Mouse (Mus musculus) frontal cortex, postnatal 25 days (tissue): ENCODE results near the gene Rcn1.

Experiments
- DNase-seq, 2 experiments: peaks; one replicate each; pipeline ENCODE4 v3.0.0; 2022; ENCODE audit warnings: low spot score in 2 of 2

Gene Rcn1

GRCm38 (mm10) chr2:105399085-105399891 is at the start of gene Rcn1:
TSS of gene Rcn1 (minus strand) at chr2:105399319.
- DNase-seq = peak; percentile 7 to 17

DNA sequence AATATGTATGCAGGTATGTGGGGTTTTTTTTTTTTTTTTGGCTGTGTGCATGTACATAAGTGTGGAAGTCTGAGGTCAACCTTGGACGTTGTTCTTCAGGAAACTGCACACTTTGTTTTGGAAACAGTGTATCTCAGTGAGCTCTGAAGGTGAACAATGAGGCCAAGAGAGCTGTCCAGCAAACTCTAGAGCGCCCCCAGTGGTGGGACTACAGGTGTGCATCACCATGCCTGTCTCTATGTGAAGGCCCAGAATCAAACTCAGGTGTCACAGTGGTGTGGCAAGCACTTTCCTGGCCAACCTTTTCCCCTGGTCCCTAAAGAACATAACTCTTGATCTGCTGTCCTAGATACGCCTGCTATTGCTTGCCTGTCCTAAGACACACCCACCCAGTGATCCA is 45.0 kb upstream of the Rcn1 start:
- no peak for DNase-seq

DNA sequence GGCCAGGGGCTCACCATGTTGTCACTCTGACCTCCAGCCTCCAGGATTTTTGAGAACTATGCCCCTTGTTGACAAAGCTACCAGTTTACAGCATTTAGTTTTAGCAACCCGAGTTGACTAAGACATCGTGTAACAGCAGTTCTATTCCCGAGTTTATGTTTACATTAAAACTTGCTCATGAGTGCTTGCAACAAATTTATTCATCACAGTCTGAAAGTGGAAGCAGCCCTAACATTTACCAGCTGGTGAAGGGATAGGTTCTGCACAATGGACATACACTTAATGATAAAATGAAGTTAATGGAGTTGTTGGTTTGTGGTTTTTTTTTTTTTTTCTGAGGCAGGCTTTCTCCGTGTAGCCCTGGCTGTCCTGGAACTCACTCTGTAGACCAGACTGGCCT is 39.9 kb upstream of the Rcn1 start:
- no peak for DNase-seq

- DNase-seq = no peak
These were observed 39.4 kb upstream of the Rcn1 start for GRCm38 (mm10) chr2:105438525-105438924.

- DNase-seq = no peak
These were observed 33.8 kb upstream of the Rcn1 start for GRCm38 (mm10) chr2:105432927-105433326.

- DNase-seq = no peak
These were observed 31.3 kb upstream of the Rcn1 start for GRCm38 (mm10) chr2:105430373-105430772.

- DNase-seq = no peak
These were observed 30.8 kb upstream of the Rcn1 start for GRCm38 (mm10) chr2:105429899-105430298.

- no peak for DNase-seq
These were observed 29.3 kb upstream of the Rcn1 start for GRCm38 (mm10) chr2:105428467-105428866.

- peak in 1 of 2 experiments; percentile 41 for DNase-seq
These were observed 28.9 kb upstream of the Rcn1 start for GRCm38 (mm10) chr2:105428029-105428428.

- no peak for DNase-seq
These were observed 28.3 kb upstream of the Rcn1 start for GRCm38 (mm10) chr2:105427447-105427846.

DNA sequence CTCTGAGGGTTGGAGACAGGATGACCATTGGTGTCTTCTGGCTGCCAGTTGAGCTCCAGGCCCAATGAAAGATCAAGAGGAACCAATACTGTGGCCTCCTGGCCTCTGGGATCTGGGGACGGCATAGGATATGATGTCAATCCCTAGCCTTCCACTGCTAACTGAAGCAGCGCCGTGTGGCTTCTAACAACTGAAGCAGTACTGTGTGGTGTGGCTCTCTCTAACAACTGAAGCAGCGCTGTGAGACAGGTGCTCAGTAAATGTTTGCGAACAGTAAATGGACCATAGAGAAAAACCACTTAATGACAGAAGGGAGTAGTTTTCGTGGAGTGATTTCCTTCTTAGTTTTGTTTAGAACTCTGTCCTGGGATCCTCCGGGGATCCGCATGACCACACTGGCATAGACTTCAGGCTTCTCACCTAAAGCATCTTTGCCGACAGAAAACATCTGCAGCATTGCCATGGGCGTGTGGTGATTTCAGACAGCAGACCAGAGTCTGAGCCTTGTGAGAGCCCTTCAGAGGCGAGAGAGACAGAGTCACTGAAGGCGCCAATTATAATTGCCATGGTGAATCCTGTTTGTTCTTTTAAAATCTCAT is 19.6 kb upstream of the Rcn1 start:
- no peak for DNase-seq

DNA sequence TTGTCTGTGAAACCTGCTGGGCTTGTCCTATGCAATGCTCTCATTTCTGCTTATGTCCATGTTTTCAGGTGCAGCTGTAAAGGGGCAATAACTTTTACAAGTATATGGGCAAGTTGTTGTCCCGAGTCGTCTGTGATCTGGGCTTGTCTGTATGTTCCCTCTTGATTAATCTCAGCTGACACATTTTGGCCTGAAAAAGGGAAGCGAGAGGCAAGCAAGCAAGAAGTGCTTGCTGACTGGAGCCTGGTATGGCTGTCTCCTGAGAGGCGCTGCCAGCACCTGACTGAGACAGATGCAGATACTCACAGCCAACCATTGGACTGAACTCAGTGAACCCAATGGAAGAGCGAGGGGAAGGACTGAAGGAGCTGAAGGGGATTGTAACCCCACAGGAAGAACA is 18.5 kb upstream of the Rcn1 start:
- DNase-seq = no peak

GRCm38 (mm10) chr2:105416660-105417348 is 17.7 kb upstream of the Rcn1 start:
- DNase-seq = no peak

GRCm38 (mm10) chr2:105416046-105416659 is 17.0 kb upstream of the Rcn1 start:
- no peak for DNase-seq

DNA sequence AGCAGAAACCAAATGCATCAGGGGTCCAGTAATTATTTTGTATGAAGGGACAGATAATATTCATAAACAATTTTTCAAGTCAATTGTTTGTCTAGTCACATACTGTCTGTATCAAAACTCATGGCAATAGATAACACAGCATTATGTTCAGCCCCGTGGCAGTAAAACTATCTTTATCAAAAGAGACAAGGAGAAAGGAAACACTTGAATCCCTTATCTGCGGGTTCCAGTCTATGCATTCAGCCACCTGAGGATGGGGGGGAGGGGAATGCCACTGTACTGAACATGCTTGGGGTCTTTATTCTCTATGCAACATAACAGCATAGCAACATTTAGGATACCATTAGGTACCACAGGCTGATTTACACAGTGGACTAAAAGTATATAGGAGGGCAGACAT is 15.2 kb upstream of the Rcn1 start:
- no peak for DNase-seq

DNA sequence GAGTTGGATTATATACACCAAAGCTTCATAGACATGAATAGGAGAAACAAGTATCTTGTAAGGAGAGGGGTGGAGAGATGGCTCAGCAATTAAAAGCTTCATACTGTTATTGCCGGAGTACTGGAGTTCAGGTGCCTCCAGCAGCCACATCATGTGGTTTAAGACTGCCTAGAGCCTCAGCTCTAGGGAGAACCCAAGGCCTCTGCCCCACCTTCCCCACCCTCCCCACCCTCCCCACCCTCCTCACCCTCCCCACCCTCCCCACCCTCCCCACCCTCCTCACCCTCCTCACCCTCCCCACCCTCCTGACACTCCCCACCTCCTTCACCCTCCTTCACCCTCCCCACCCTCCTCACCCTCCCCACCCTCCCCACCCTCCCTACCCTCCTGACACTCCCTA is 10.1 kb upstream of the Rcn1 start:
- no peak for DNase-seq

DNA sequence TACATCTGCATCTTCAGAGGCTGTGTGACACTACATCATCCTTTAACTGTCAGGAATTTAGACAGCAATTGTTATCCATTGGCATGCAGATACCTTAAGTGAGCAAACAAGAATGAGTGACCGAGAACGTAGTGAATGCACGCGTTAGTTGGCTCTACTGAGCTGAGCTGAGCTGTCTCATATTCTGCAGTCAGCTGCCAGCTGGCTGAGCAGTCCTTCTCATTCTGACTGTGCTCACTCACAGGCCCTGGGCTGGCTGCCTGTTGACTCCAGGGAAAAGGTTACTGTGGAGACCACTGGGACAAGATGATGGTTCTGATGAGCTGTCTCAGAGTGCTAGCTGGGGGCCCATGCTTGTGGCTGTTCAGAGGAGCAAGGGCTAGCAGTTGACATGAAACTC is 9.4 kb upstream of the Rcn1 start:
- DNase-seq = no peak

GRCm38 (mm10) chr2:105402180-105402579 is 3.1 kb upstream of the Rcn1 start:
- no peak for DNase-seq

DNA sequence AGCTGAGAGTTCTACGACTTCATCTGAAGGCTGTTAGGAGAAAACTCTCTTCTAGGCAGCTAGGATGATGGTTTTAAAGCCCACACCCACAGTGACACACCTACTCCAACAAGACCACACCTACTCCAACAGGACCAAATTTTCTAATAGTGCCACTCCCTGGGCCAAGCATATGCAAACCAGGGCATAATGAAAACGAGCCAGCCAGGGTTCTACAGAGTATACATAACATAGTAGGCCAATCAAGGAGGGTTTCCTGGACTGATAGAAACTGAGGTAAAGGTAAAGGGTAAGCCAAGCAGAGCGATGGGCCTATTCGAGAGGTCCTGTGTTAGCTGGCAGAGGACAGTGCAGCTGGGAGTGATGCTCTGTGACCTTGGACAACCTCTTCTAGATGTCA is 1.4 kb upstream of the Rcn1 start:
- no peak for DNase-seq

GRCm38 (mm10) chr2:105398636-105399084 is 459 bp downstream of the Rcn1 start:
- peak in 1 of 2 experiments; percentile 11 for DNase-seq

- DNase-seq = no peak
These were observed 1.5 kb downstream of the Rcn1 start for GRCm38 (mm10) chr2:105397446-105398211.

DNA sequence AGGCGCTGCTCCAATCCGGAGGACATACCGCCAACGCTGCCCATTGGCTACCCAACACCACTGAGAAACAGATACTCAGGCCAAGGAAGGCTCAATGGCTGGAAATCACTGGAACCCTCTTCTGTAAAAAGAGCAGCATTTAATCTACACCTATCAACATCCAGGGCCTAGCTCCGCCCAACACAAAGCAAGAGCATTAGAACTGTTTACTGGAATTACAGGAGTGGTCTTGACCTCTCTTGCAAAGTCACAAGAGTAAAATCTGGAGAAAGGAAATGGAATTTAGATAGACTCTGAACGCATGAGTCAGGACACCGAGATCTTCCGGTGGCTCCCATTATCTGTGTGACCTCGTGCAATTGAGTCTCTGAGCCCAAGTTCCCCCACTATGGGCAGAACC is 3.1 kb downstream of the Rcn1 start:
- DNase-seq = no peak
